ENCODE assay signal across 18 mouse cellular contexts in genomic region chr1:187749931-187750330, GRCm38 (mm10).
"Had no signal": no experiment of that assay in that cellular context is flagged by ENCODE, and none has a peak within 500 bp of the region (broad histone marks: within the 10 kb centered on the region; RNA-seq: fewer than 3 reads in every experiment).

No protein-coding gene starts in this region.

- H3K36me3 ChIP-seq: midbrain, embryonic 10.5 days; midbrain, embryonic 12.5 days; neural tube, embryonic 13.5 days; neural tube, embryonic 15.5 days had no signal

- H3K4me3 ChIP-seq: midbrain, embryonic 10.5 days; midbrain, embryonic 12.5 days; myocyte; neural tube, embryonic 13.5 days; neural tube, embryonic 15.5 days had no signal

- H3K27ac ChIP-seq: midbrain, embryonic 10.5 days; midbrain, embryonic 12.5 days; neural tube, embryonic 13.5 days; neural tube, embryonic 15.5 days had no signal

- H3K9me3 ChIP-seq: midbrain, embryonic 12.5 days; neural tube, embryonic 13.5 days; neural tube, embryonic 15.5 days had no signal

- H3K4me1 ChIP-seq: midbrain, embryonic 10.5 days; midbrain, embryonic 12.5 days; neural tube, embryonic 13.5 days; neural tube, embryonic 15.5 days had no signal

- H3K9ac ChIP-seq: lung, embryonic 14.5 days; midbrain, embryonic 12.5 days; neural tube, embryonic 13.5 days; neural tube, embryonic 15.5 days had no signal

- H3K27me3 ChIP-seq: midbrain, embryonic 12.5 days; neural tube, embryonic 13.5 days; neural tube, embryonic 15.5 days had no signal

- DNase-seq: lung, embryonic 14.5 days; lung, postnatal 10 days; lung, postnatal 4 days; midbrain, embryonic 14.5 days; retina, postnatal 1 day; right cerebral cortex, adult 18-20 months; right cerebral cortex, postnatal 25 days; right cerebral cortex, postnatal 4 days; spleen, adult 18-20 months; thymus, adult 18-20 months; thymus, postnatal 14 days; thymus, postnatal 36 days had no signal

- H3K4me2 ChIP-seq: lung, embryonic 14.5 days; midbrain, embryonic 12.5 days; neural tube, embryonic 13.5 days; neural tube, embryonic 15.5 days had no signal

- ATAC-seq: midbrain, embryonic 16.5 days had no signal
